Mouse (Mus musculus) midbrain, embryonic 14.5 days (tissue): ENCODE measurements around the gene Pth2. TPM values are rescaled to one million over a fixed set of nuclear protein-coding genes. Genes with fewer than 3 reads are reported as not detected.

Source experiments
- ATAC-seq: fragments of 200-750 bp; cut with Nextera tagmentation; 2 replicates; pipeline ENCODE4 v1.8.0; 2017; ENCODE audit warnings: moderate number of reproducible peaks, moderate library complexity; ENCODE audit not compliant: low FRiP score, low TSS enrichment
- DNase-seq: peaks from one replicate; pipeline ENCODE4 v3.0.0-alpha.2; 2015
- H3K27ac ChIP-seq: fragments of 300-500 bp; sonication (generic); replicated peaks from 2 replicates; pipeline ENCODE4 v1.5.1; 2014; ENCODE audit warnings: mild to moderate bottlenecking, low read depth, low read length, moderate library complexity
- H3K27me3 ChIP-seq: fragments of 300-500 bp; sonication (generic); 2 replicates; pipeline ENCODE4 v1.6.1; 2014; ENCODE audit warnings: low read length, control low read depth, mixed read lengths; ENCODE audit not compliant: control insufficient read depth, insufficient read depth
- H3K36me3 ChIP-seq: fragments of 300-500 bp; sonication (generic); 2 replicates; pipeline ENCODE4 v1.6.1; 2014; ENCODE audit warnings: low read length, control low read depth; ENCODE audit not compliant: control insufficient read depth, insufficient read depth
- H3K4me1 ChIP-seq: fragments of 300-500 bp; sonication (generic); 2 replicates; pipeline ENCODE4 v1.6.1; 2014; ENCODE audit warnings: mild to moderate bottlenecking, antibody characterized with exemption, low read length, control low read depth; ENCODE audit not compliant: control insufficient read depth, insufficient read depth
- H3K4me2 ChIP-seq: fragments of 300-500 bp; sonication (generic); 2 replicates; pipeline ENCODE4 v1.6.1; 2014; ENCODE audit warnings: mild to moderate bottlenecking, low read length, moderate library complexity
- H3K4me3 ChIP-seq: fragments of 300-500 bp; sonication (generic); replicated peaks from 2 replicates; pipeline ENCODE4 v1.5.1; 2014; ENCODE audit warnings: low read depth, low read length
- H3K9ac ChIP-seq: fragments of 300-500 bp; sonication (generic); replicated peaks from 2 replicates; pipeline ENCODE4 v1.6.1; 2014; ENCODE audit warnings: mild to moderate bottlenecking, low read length, moderate library complexity
- H3K9me3 ChIP-seq: fragments of 300-500 bp; sonication (generic); 2 replicates; pipeline ENCODE4 v1.6.1; 2016; ENCODE audit warnings: low read length, control low read depth, mixed read lengths; ENCODE audit not compliant: control insufficient read depth
- WGBS: fragments of 180-500 bp; shearing (Covaris S2); extraction: QIAGEN DNeasy Blood & Tissue Kit; methylation state at CpG from one replicate; pipeline ENCODE4 v1.1.7; 2014; 5-methylcytosine and 5-hydroxymethylcytosine counted together
- polyA plus RNA-seq: library from polyadenylated mRNA; unstranded; fragments of >200 nt; fragmentation: Nextera tagmentation; extraction: Ambion mirVana; gene quantifications from 2 replicates; pipeline ENCODE4 v1.2.1, GENCODE M21; 2014

The Pth2 gene
- polyA plus RNA-seq, 1 experiment from 2014 or later = 0.68 TPM

DNA sequence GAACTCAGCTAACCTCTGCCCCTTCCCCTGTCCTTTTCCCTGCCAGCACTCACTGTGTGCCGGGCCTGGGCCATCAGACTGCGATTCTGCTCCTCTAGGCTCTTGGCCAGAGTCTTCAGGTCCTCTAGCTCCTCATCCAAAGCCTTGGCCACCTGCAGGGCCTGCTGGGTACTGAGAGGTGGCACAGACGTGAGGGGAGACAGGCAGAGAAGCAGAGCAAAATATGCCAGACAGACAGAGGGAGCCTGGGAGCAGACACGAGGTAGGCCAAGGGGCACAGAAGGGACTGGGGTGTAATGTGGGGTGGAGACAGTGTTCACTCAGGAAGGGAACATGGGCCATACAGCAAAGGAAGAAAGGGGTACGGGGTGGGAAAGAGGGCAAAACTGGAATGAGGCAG, 12.6 kb downstream of the Pth2 start:
- Histone ChIP-seq H3K9ac (no peak overlapping the region), H3K9me3 (no peaks in the 10 kb centered on the region)

DNA sequence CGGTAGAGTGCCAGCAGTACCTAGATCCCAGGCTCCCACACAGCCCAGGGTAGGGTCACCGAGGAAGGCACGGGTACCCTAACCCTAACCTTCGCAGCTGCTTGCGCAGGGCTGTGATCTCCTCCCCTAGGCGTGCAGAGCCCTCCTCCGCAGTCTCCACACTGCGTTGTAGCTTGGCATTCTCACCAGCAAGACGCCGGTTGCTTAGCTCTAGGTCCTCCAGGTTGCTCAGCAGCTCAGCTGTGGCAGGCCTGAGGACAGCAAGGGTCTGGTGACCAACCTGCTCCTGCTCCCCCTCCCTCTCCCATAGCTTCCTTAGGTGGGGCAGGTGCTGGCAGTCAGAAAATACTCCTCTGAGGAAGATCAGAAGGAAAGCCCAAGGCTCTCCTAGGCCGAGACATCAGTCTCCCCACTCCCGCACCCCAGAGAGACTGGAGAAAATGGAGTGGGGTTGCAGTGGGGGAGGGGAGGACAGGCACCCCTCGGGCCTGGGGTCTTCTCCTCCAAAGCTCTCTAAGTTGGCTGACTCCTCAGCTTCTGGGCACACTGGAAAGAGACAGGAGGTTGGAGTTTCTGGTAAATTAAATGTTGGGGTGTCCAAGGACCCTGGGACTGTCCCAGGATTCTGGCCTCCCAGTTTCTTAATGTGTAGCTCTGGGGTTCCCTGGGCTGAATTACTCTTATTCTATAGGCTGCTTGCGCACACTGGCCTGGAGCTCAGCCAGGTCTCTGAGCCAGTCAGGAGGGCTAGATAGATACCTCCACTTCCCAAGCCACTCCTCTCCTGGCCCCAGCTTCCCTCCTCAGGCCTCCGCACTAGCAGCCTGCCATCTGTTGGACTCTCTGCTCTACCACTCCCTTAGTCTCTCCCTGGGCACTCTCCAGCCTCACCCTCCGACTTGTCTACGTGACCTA, 13.3 kb downstream of the Pth2 start:
- Histone ChIP-seq H3K36me3 (no peaks in the 10 kb centered on the region), H3K4me2 (no peak overlapping the region), H3K27ac (no peak overlapping the region), H3K9ac (no peak overlapping the region), H3K4me1 (no peaks in the 10 kb centered on the region), H3K4me3 (no peak overlapping the region), H3K9me3 (no peaks in the 10 kb centered on the region), H3K27me3 (no peaks in the 10 kb centered on the region)
- ATAC-seq (no peak), DNase-seq (no peak)
- WGBS = 67% methylated on average over 17 of the region's 17 CpGs

More for the DNA sequence above, 12.6 kb downstream of the Pth2 start:
- no peak overlapping the region for H3K4me2 ChIP-seq
- H3K27ac ChIP-seq = no peak overlapping the region
- no peak for DNase-seq
- no peaks in the 10 kb centered on the region for H3K4me1 ChIP-seq
- no peak overlapping the region for H3K4me3 ChIP-seq
- 61% methylated on average over 5 of the region's 5 CpGs for WGBS
- no peaks in the 10 kb centered on the region for H3K36me3 ChIP-seq
- no peak for ATAC-seq
- H3K27me3 ChIP-seq = no peaks in the 10 kb centered on the region

DNA sequence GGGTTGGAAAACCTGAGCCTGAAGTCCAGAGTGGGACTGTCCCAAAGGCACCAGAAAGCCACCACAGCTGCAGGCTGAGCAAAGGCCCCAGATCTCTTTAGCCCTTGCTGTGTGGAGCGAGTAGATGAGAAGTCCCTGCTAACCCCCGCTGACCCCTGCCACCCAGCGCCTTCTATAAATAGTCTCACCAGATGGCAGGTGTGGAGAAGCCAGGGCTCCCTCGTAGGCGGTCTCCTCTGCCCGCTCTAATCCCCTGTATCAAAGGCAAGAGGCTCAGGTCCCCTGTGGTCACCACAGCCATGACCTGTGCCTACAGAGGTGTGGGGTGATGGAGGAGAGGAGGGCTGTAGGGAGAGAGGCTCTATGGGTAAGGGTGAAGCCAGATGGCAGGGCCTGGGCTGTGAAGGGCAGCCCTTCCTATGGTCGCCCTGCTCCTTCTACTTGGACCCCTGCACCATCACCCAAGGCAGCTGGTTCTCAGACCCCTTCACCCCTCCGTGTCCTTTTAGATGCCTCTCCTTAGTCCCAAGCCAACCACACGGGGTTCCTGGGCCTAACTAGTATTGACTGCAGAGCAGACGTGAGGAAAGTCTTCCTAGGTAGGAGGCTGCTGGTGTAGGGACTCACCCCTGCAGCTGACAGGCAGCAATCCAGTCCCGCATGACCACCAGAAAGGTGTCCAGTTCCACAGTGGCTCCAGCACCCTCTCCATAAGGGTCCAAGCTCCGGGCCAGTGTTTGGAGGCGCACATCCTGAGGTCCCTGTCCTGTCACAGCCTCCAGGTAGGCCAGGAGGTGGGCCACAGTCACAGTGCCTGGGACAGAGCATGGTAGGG, 14.8 kb downstream of the Pth2 start:
- Histone ChIP-seq H3K4me3 (no peak overlapping the region), H3K9me3 (no peaks in the 10 kb centered on the region), H3K9ac (no peak overlapping the region), H3K27me3 (no peaks in the 10 kb centered on the region), H3K36me3 (no peaks in the 10 kb centered on the region), H3K4me1 (no peaks in the 10 kb centered on the region), H3K4me2 (no peak overlapping the region), H3K27ac (no peak overlapping the region)
- ATAC-seq (no peak), DNase-seq (no peak)
- WGBS = 52% methylated on average over 13 of the region's 13 CpGs

DNA sequence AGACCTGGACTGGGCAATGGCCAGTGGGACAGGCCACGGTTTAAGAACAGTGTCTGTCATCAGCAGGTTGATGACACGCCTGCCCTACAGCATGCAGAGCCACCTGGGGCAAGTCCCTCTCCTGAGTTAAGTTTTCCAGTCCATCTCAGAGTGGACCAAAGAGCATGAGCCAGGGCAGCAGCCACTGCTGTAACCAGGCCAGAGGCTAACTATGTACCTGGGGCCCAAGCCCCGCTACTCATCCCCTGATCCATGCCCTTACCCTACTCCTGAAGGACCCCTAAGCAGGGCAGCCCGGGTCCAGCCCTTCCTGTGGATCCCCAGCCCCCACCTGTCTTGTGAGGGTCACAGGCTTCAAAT, 15.4 kb downstream of the Pth2 start:
- H3K9ac ChIP-seq = no peak overlapping the region
- WGBS = 81% methylated on average over 4 of the region's 4 CpGs
- DNase-seq (no peak), ATAC-seq (no peak)
- no peak overlapping the region for H3K4me3 ChIP-seq
- H3K4me1 ChIP-seq = no peaks in the 10 kb centered on the region
- no peaks in the 10 kb centered on the region for H3K9me3 ChIP-seq
- H3K27ac ChIP-seq = no peak overlapping the region
- no peak overlapping the region for H3K4me2 ChIP-seq
- H3K36me3 ChIP-seq = no peaks in the 10 kb centered on the region
- H3K27me3 ChIP-seq = no peaks in the 10 kb centered on the region

DNA sequence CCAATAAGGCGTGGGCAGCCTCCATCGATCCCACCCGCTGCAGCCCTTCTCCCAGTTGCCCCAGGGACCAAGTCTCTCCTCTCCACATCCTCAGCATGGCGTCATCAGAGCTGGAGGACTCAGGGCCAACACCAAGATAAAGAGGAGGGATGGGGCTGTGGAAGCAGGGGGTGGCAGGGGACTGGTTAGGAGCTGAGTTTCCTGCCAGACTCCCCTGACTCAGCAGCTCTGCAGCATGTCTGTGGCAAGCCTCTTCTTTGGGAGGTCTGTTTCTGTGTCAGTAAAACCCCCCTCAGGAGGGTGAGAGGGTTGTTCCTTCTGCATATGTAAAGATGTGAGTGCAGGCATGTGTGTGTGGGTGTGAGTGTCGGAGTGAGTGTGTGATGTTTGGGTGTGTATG, 16.2 kb downstream of the Pth2 start:
- Histone ChIP-seq H3K27me3 (no peaks in the 10 kb centered on the region), H3K9me3 (no peaks in the 10 kb centered on the region), H3K4me2 (no peak overlapping the region), H3K27ac (no peak overlapping the region), H3K9ac (no peak overlapping the region), H3K4me3 (no peak overlapping the region), H3K36me3 (no peaks in the 10 kb centered on the region), H3K4me1 (no peaks in the 10 kb centered on the region)
- DNase-seq (no peak), ATAC-seq (no peak)
- WGBS = 62% methylated on average over 5 of the region's 5 CpGs

DNA sequence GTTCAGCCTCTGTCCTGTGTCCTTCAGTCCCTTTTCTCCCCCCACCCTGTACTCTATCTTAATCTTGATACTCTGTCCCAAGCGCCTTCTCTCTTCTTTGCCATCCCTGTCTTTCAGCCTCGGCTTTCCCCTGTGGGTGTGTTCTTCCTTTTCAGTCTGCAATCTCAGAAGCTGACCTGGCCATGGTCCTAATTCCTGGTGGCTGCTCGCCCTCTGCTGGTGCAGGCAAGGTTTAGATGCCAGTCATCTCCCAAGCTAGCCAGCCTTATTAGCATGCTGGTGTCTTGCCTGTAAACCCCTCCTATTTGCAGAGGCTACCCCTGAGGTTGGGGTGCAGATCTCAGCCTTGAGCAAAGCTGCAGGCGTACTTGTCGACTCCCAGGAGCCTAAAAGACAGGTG, 17.6 kb downstream of the Pth2 start:
- Histone ChIP-seq H3K4me1 (no peaks in the 10 kb centered on the region), H3K4me3 (no peak overlapping the region), H3K9ac (no peak overlapping the region; the same call in 1 of the 2 replicates), H3K4me2 (0 out of 2 replicates have a peak overlapping the region, but pooled peaks have one; percentile 10), H3K36me3 (no peaks in the 10 kb centered on the region), H3K27ac (no peak overlapping the region), H3K27me3 (no peaks in the 10 kb centered on the region), H3K9me3 (no peaks in the 10 kb centered on the region)
- DNase-seq = peak; percentile 90
- 10% methylated on average over 5 of the region's 5 CpGs for WGBS
- peak; percentile 46; the same call in 1 of the 2 replicates for ATAC-seq

DNA sequence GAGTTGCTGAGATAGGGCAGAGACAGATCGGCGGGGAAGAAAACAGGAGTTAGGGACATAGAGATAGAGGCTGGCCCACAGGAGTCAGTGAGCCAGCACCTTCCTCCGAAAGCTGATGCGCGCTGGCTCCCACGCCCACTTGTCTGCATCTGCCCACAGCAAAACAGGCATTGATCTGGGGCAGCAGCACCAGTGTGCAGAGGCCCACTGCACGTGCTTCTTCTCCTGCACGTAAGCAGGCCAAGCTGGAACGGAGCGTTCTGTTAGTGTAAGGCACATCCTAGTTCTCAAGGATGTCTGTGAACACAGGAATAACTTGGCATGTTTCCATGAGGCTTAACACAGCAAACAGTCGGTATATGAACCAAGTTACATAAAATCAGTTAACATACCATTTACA, 18.2 kb downstream of the Pth2 start:
- Histone ChIP-seq H3K27ac (no peak overlapping the region), H3K9ac (no peak overlapping the region), H3K4me2 (no peak overlapping the region), H3K9me3 (no peaks in the 10 kb centered on the region), H3K4me1 (no peaks in the 10 kb centered on the region), H3K4me3 (no peak overlapping the region), H3K36me3 (no peaks in the 10 kb centered on the region), H3K27me3 (no peaks in the 10 kb centered on the region)
- no peak for ATAC-seq
- DNase-seq = no peak
- 82% methylated on average over 11 of the region's 11 CpGs for WGBS

DNA sequence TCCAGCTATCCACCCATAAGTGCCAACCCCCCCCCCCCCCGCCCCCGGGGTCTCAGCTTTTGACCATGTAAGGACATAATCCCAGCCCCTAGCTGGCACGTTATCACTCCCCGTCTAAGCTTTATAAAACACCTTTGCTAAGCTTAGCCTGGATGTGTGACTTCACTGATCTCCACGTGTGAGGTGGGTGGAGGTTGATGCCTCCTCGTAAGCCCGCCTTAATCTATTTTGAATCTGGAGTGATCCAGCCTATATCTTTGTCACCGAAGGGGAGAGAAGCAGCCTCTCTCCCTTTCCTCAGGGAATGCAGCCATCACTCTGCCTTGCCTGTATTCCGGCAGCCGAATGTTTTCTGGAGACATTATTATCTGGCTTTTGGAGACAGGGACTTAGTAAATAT, 21.9 kb downstream of the Pth2 start:
- Histone ChIP-seq H3K27ac (no peak overlapping the region), H3K4me2 (no peak overlapping the region), H3K4me3 (no peak overlapping the region), H3K27me3 (no peaks in the 10 kb centered on the region), H3K36me3 (no peaks in the 10 kb centered on the region), H3K4me1 (no peaks in the 10 kb centered on the region), H3K9ac (no peak overlapping the region), H3K9me3 (no peaks in the 10 kb centered on the region)
- WGBS = 62% methylated on average over 10 of the region's 10 CpGs
- DNase-seq (no peak), ATAC-seq (no peak)
